Mouse (Mus musculus) midbrain, embryonic 12.5 days (tissue): Measurements from ENCODE around the gene Nsun4. TPM values are rescaled to one million over a fixed set of nuclear protein-coding genes. Genes with fewer than 3 reads are reported as not detected.
A peak's percentile ranks its signal among the peaks of the same experiment; 100 is the strongest.

Source experiments
- ATAC-seq: fragments of 200-750 bp; cut with Nextera tagmentation; 2 replicates; pipeline ENCODE4 v1.8.0; 2017; ENCODE audit warnings: low read depth, moderate TSS enrichment, moderate library complexity; ENCODE audit not compliant: low FRiP score
- H3K27ac ChIP-seq: fragments of 300-500 bp; sonication (generic); replicated peaks from 2 replicates; pipeline ENCODE4 v1.5.1; 2016; ENCODE audit warnings: mild to moderate bottlenecking
- H3K27me3 ChIP-seq: fragments of 300-500 bp; sonication (generic); 2 replicates; pipeline ENCODE4 v1.6.1; 2016; ENCODE audit warnings: mild to moderate bottlenecking
- H3K36me3 ChIP-seq: fragments of 300-500 bp; sonication (generic); 2 replicates; pipeline ENCODE4 v1.6.1; 2016
- H3K4me1 ChIP-seq: fragments of 300-500 bp; sonication (generic); 2 replicates; pipeline ENCODE4 v1.6.1; 2016
- H3K4me2 ChIP-seq: fragments of 300-500 bp; sonication (generic); replicated peaks from 2 replicates; pipeline ENCODE4 v1.6.1; 2016; ENCODE audit warnings: mild to moderate bottlenecking, moderate library complexity
- H3K4me3 ChIP-seq: fragments of 300-500 bp; sonication (generic); 2 replicates; pipeline ENCODE4 v1.5.1; 2016; ENCODE audit warnings: mild to moderate bottlenecking
- H3K9ac ChIP-seq: fragments of 300-500 bp; sonication (generic); replicated peaks from 2 replicates; pipeline ENCODE4 v1.6.1; 2016; ENCODE audit warnings: mild to moderate bottlenecking, moderate library complexity
- H3K9me3 ChIP-seq: fragments of 300-500 bp; sonication (generic); 2 replicates; pipeline ENCODE4 v1.6.1; 2016; ENCODE audit warnings: mild to moderate bottlenecking
- WGBS: fragments of 180-500 bp; shearing (Covaris S2); methylation state at CpG from one replicate; pipeline ENCODE4 v1.1.7; 2016; 5-methylcytosine and 5-hydroxymethylcytosine counted together
- polyA plus RNA-seq: library from polyadenylated mRNA; unstranded; fragments of >200 nt; fragmentation: Nextera tagmentation; extraction: Ambion mirVana; gene quantifications from 2 replicates; pipeline ENCODE4 v1.2.1, GENCODE M21; 2016

Gene Nsun4
- polyA plus RNA-seq, 1 experiment from 2014 or later, result 20.7 TPM

- no peak overlapping the region for H3K4me3 ChIP-seq
- H3K4me2 ChIP-seq, result no peak overlapping the region
- H3K9ac ChIP-seq, result no peak overlapping the region
- no peaks in the 10 kb centered on the region for H3K4me1 ChIP-seq
- peaks cover 44% of the 10 kb centered on the region for H3K36me3 ChIP-seq
- H3K27ac ChIP-seq, result no peak overlapping the region
- 90% methylated on average over 5 of the region's 5 CpGs for WGBS
- no peaks in the 10 kb centered on the region for H3K9me3 ChIP-seq
- ATAC-seq, result no peak
- H3K27me3 ChIP-seq, result no peaks in the 10 kb centered on the region
Measured at GRCm38 (mm10) chr4:116033374-116033773, 20.3 kb downstream of the Nsun4 start.

GRCm38 (mm10) chr4:116032906-116033305 lies 20.8 kb downstream of the Nsun4 start:
- H3K27me3 ChIP-seq, result no peaks in the 10 kb centered on the region
- 87% methylated on average over 9 of the region's 9 CpGs for WGBS
- no peak overlapping the region for H3K4me2 ChIP-seq
- H3K36me3 ChIP-seq, result peaks cover 43% of the 10 kb centered on the region
- no peaks in the 10 kb centered on the region for H3K9me3 ChIP-seq
- H3K4me3 ChIP-seq, result no peak overlapping the region
- no peak overlapping the region for H3K27ac ChIP-seq
- H3K4me1 ChIP-seq, result no peaks in the 10 kb centered on the region
- ATAC-seq, result no peak
- no peak overlapping the region for H3K9ac ChIP-seq

- Histone ChIP-seq H3K36me3 (no peaks in the 10 kb centered on the region), H3K27ac (peak within 1 kb of the TSS; percentile 20; the same call in 1 of the 2 replicates), H3K9ac (peak within 1 kb of the TSS; percentile 56), H3K4me3 (peak within 1 kb of the TSS; percentile 58), H3K9me3 (no peaks in the 10 kb centered on the region), H3K27me3 (peaks cover 77% of the 10 kb centered on the region), H3K4me1 (peaks cover 7% of the 10 kb centered on the region; the same call in 1 of the 2 replicates), H3K4me2 (peak within 1 kb of the TSS; percentile 87)
- 7% methylated on average over 18 of the region's 18 CpGs for WGBS
- no peak; the same call in none of the 2 replicates for ATAC-seq
Measured at GRCm38 (mm10) chr4:116017902-116018746, 35.6 kb downstream of the Nsun4 start, which contains the start of gene Faah. Gene Faah, minus strand, starts transcription at chr4:116017926.

GRCm38 (mm10) chr4:116017300-116017901 lies 36.3 kb downstream of the Nsun4 start:
- peak overlapping the region; percentile 87 for H3K4me2 ChIP-seq
- H3K9me3 ChIP-seq, result no peaks in the 10 kb centered on the region
- peaks cover 76% of the 10 kb centered on the region for H3K27me3 ChIP-seq
- peak overlapping the region; percentile 58 for H3K4me3 ChIP-seq
- H3K36me3 ChIP-seq, result no peaks in the 10 kb centered on the region
- peak overlapping the region; percentile 20; the same call in 1 of the 2 replicates for H3K27ac ChIP-seq
- peak; percentile 90 for ATAC-seq
- WGBS, result under 1% methylated on average over 60 of the region's 60 CpGs
- H3K4me1 ChIP-seq, result peaks cover 7% of the 10 kb centered on the region; the same call in 1 of the 2 replicates
- H3K9ac ChIP-seq, result peak overlapping the region; percentile 56

GRCm38 (mm10) chr4:116016862-116017299 lies 36.8 kb downstream of the Nsun4 start:
- 10% methylated on average over 16 of the region's 16 CpGs for WGBS
- no peak; the same call in 1 of the 2 replicates for ATAC-seq
- Histone ChIP-seq H3K4me1 (peaks cover 7% of the 10 kb centered on the region; the same call in 1 of the 2 replicates), H3K4me2 (peak overlapping the region; percentile 87), H3K9ac (peak overlapping the region; percentile 56), H3K27ac (no peak overlapping the region), H3K27me3 (peaks cover 72% of the 10 kb centered on the region), H3K9me3 (no peaks in the 10 kb centered on the region), H3K4me3 (peak overlapping the region; percentile 58), H3K36me3 (no peaks in the 10 kb centered on the region)

GRCm38 (mm10) chr4:116016396-116016795 lies 37.3 kb downstream of the Nsun4 start:
- peak overlapping the region; percentile 87 for H3K4me2 ChIP-seq

GRCm38 (mm10) chr4:116015996-116016395 lies 37.7 kb downstream of the Nsun4 start:
- Histone ChIP-seq H3K36me3 (no peaks in the 10 kb centered on the region), H3K27me3 (peaks cover 77% of the 10 kb centered on the region), H3K27ac (no peak overlapping the region), H3K4me3 (no peak overlapping the region), H3K9me3 (no peaks in the 10 kb centered on the region), H3K4me2 (no peak overlapping the region), H3K4me1 (peaks cover 7% of the 10 kb centered on the region; the same call in 1 of the 2 replicates), H3K9ac (no peak overlapping the region)
- 75% methylated on average over 8 of the region's 8 CpGs for WGBS
- no peak for ATAC-seq

More at GRCm38 (mm10) chr4:116016396-116016795, 37.3 kb downstream of the Nsun4 start:
- Histone ChIP-seq H3K9me3 (no peaks in the 10 kb centered on the region), H3K36me3 (no peaks in the 10 kb centered on the region), H3K4me1 (peaks cover 7% of the 10 kb centered on the region; the same call in 1 of the 2 replicates), H3K27ac (no peak overlapping the region), H3K9ac (no peak overlapping the region), H3K4me3 (peak overlapping the region; percentile 58; the same call in 1 of the 2 replicates), H3K27me3 (peaks cover 77% of the 10 kb centered on the region)
- no peak for ATAC-seq
- WGBS, result 53% methylated on average over 3 of the region's 3 CpGs

GRCm38 (mm10) chr4:116015502-116015901 lies 38.2 kb downstream of the Nsun4 start:
- Histone ChIP-seq H3K9me3 (no peaks in the 10 kb centered on the region), H3K27ac (no peak overlapping the region), H3K4me1 (peaks cover 7% of the 10 kb centered on the region; the same call in 1 of the 2 replicates), H3K27me3 (peaks cover 77% of the 10 kb centered on the region), H3K4me2 (no peak overlapping the region), H3K4me3 (no peak overlapping the region), H3K9ac (no peak overlapping the region), H3K36me3 (no peaks in the 10 kb centered on the region)
- ATAC-seq, result no peak
- WGBS, result 88% methylated on average over 5 of the region's 5 CpGs

- ATAC-seq, result no peak
- H3K36me3 ChIP-seq, result no peaks in the 10 kb centered on the region
- no peak overlapping the region for H3K9ac ChIP-seq
- no peak overlapping the region for H3K4me2 ChIP-seq
- peaks cover 40% of the 10 kb centered on the region for H3K27me3 ChIP-seq
- H3K27ac ChIP-seq, result no peak overlapping the region
- 86% methylated on average over 8 of the region's 8 CpGs for WGBS
- no peaks in the 10 kb centered on the region for H3K4me1 ChIP-seq
- H3K4me3 ChIP-seq, result no peak overlapping the region
- H3K9me3 ChIP-seq, result no peaks in the 10 kb centered on the region
Measured at GRCm38 (mm10) chr4:116010186-116010585, 43.5 kb downstream of the Nsun4 start.

- Histone ChIP-seq H3K9me3 (no peaks in the 10 kb centered on the region), H3K4me2 (no peak overlapping the region), H3K27ac (no peak overlapping the region), H3K4me1 (no peaks in the 10 kb centered on the region; the same call in 1 of the 2 replicates), H3K9ac (no peak overlapping the region), H3K36me3 (no peaks in the 10 kb centered on the region), H3K27me3 (peaks cover 14% of the 10 kb centered on the region), H3K4me3 (no peak overlapping the region)
- WGBS, result 72% methylated on average over 4 of the region's 4 CpGs
- ATAC-seq, result no peak
Measured at GRCm38 (mm10) chr4:116001206-116001605, 52.5 kb downstream of the Nsun4 start.

GRCm38 (mm10) chr4:116000671-116001070 lies 53.0 kb downstream of the Nsun4 start:
- Histone ChIP-seq H3K9ac (no peak overlapping the region), H3K4me1 (no peaks in the 10 kb centered on the region; the same call in 1 of the 2 replicates), H3K27me3 (peaks cover 15% of the 10 kb centered on the region), H3K4me2 (no peak overlapping the region), H3K4me3 (no peak overlapping the region), H3K9me3 (no peaks in the 10 kb centered on the region), H3K36me3 (no peaks in the 10 kb centered on the region), H3K27ac (no peak overlapping the region)
- no peak for ATAC-seq
- 50% methylated on average over 6 of the region's 6 CpGs for WGBS

- 0 out of 2 replicates have a peak, but pooled peaks cover 4% of the 10 kb centered on the region for H3K9me3 ChIP-seq
- ATAC-seq, result no peak
- WGBS, result 86% methylated on average over 4 of the region's 4 CpGs
Measured at GRCm38 (mm10) chr4:115996729-115997128, 56.9 kb downstream of the Nsun4 start.

More at GRCm38 (mm10) chr4:115996729-115997128, 56.9 kb downstream of the Nsun4 start:
- Histone ChIP-seq H3K9ac (no peak overlapping the region), H3K27ac (no peak overlapping the region), H3K4me1 (no peaks in the 10 kb centered on the region; the same call in 1 of the 2 replicates), H3K27me3 (peaks cover 13% of the 10 kb centered on the region; the same call in 1 of the 2 replicates), H3K4me2 (no peak overlapping the region), H3K36me3 (no peaks in the 10 kb centered on the region), H3K4me3 (no peak overlapping the region)
